Mouse (Mus musculus) monocyte, adult 5-6 weeks (primary cell): ENCODE results near the gene Gm42906. TPM values are rescaled to one million over a fixed set of nuclear protein-coding genes. Genes with fewer than 3 reads are reported as not detected.

ENCODE experiments used
- ATAC-seq: fragments of 153-309, 156-312 bp; replicated peaks from 2 replicates; pipeline ENCODE4 v1.8.0; 2017; ENCODE audit warnings: mild to moderate bottlenecking; ENCODE audit not compliant: low TSS enrichment, insufficient number of reproducible peaks, severe bottlenecking, poor library complexity, low FRiP score
- total RNA-seq: library from RNA; stranded (forward); fragments of 200-1000, 200-491, 200-594 nt; gene quantifications from 3 replicates; pipeline ENCODE4 v1.2.3, GENCODE M21; 2017

Gm42906 gene
- total RNA-seq, 1 experiment from 2014 or later, result not detected

- ATAC-seq, result no peak
These were observed 94.3 kb downstream of the Gm42906 start for GRCm38 (mm10) chr5:151333686-151334085.

GRCm38 (mm10) chr5:151333191-151333594 lies 94.8 kb downstream of the Gm42906 start:
- ATAC-seq, result no peak

- ATAC-seq, result no peak
These were observed 112.0 kb downstream of the Gm42906 start for GRCm38 (mm10) chr5:151315804-151316597.

GRCm38 (mm10) chr5:151300286-151300685 lies 127.7 kb downstream of the Gm42906 start:
- no peak for ATAC-seq

- no peak for ATAC-seq
These were observed 128.4 kb downstream of the Gm42906 start for GRCm38 (mm10) chr5:151299576-151299975.

- no peak for ATAC-seq
These were observed 129.6 kb downstream of the Gm42906 start for GRCm38 (mm10) chr5:151298371-151298770.

- ATAC-seq, result no peak
These were observed 131.7 kb downstream of the Gm42906 start for GRCm38 (mm10) chr5:151296244-151296643.

- no peak for ATAC-seq
These were observed 134.4 kb downstream of the Gm42906 start for GRCm38 (mm10) chr5:151293591-151293990.

- ATAC-seq, result no peak
These were observed 135.7 kb downstream of the Gm42906 start for GRCm38 (mm10) chr5:151292310-151292709.

GRCm38 (mm10) chr5:151286331-151286730 lies 141.6 kb downstream of the Gm42906 start:
- ATAC-seq, result no peak

- no peak for ATAC-seq
These were observed 148.4 kb downstream of the Gm42906 start for GRCm38 (mm10) chr5:151279531-151279930.

- no peak for ATAC-seq
These were observed 150.0 kb downstream of the Gm42906 start for GRCm38 (mm10) chr5:151277927-151278326.

GRCm38 (mm10) chr5:151275986-151276385 lies 152.0 kb downstream of the Gm42906 start:
- no peak for ATAC-seq

- ATAC-seq, result no peak
These were observed 153.7 kb downstream of the Gm42906 start for GRCm38 (mm10) chr5:151274265-151274664.

GRCm38 (mm10) chr5:151270815-151271214 lies 157.1 kb downstream of the Gm42906 start:
- no peak for ATAC-seq

- ATAC-seq, result no peak
These were observed 160.9 kb downstream of the Gm42906 start for GRCm38 (mm10) chr5:151266896-151267634.

GRCm38 (mm10) chr5:151261558-151261957 lies 166.4 kb downstream of the Gm42906 start:
- ATAC-seq, result no peak

- ATAC-seq, result no peak
These were observed 175.8 kb downstream of the Gm42906 start for GRCm38 (mm10) chr5:151252213-151252612.

- no peak for ATAC-seq
These were observed 176.3 kb downstream of the Gm42906 start for GRCm38 (mm10) chr5:151251656-151252055.
